Mouse (Mus musculus) duodenum, adult 2 months (tissue): ENCODE results near the gene Bace1. TPM values are rescaled to one million over a fixed set of nuclear protein-coding genes. Genes with fewer than 3 reads are reported as not detected.

Source experiments
- polyA plus RNA-seq: library from polyadenylated mRNA; depleted of rRNA; stranded (reverse); fragments of >200 nt; gene quantifications from 2 replicates; pipeline ENCODE4 v1.2.3, GENCODE M21; 2012; ENCODE audit warnings: low replicate concordance; rRNA removed

Gene Bace1
- polyA plus RNA-seq: 2.7 and 8.6 TPM in 2 replicates

GRCm38 (mm10) chr9:45838434-45839138 lies at the start of gene Bace1:
TSS of gene Bace1 (plus strand) at chr9:45838580.

GRCm38 (mm10) chr9:45828291-45828963 lies 10.0 kb upstream of the Bace1 start, which contains the start of gene Cep164:
TSS of gene Cep164 (minus strand) at chr9:45828691.

GRCm38 (mm10) chr9:45906355-45907077 lies 68.1 kb downstream of the Bace1 start, which contains the start of the genes Pcsk7 and Rnf214:
TSS of gene Pcsk7 (plus strand) at chr9:45906497.
TSS of gene Rnf214 (minus strand) at chr9:45906911.

Other genes with a start within 250 kb of the Bace1 start
- 7.9 and 16.0 TPM in 2 replicates for gene Cep164, start 9.9 kb upstream of the Bace1 start, polyA plus RNA-seq
- 24.1 and 27.1 TPM in 2 replicates for gene Pcsk7, start 67.9 kb downstream of the Bace1 start, polyA plus RNA-seq
- 5.5 and 7.7 TPM in 2 replicates for gene Rnf214, start 68.3 kb downstream of the Bace1 start, polyA plus RNA-seq
- gene Tagln, start 97.5 kb downstream of the Bace1 start, polyA plus RNA-seq: 377 and 413 TPM in 2 replicates
- 399 and 719 TPM in 2 replicates for gene Sidt2, start 116.7 kb downstream of the Bace1 start, polyA plus RNA-seq
- gene Pafah1b2, start 174.1 kb downstream of the Bace1 start, polyA plus RNA-seq: 11.5 and 19.1 TPM in 2 replicates
- gene Sik3, start 174.2 kb downstream of the Bace1 start, polyA plus RNA-seq: 10.6 and 12.4 TPM in 2 replicates